Comparison of ENCODE assay signal across 8 mouse cellular contexts in the genomic region with DNA sequence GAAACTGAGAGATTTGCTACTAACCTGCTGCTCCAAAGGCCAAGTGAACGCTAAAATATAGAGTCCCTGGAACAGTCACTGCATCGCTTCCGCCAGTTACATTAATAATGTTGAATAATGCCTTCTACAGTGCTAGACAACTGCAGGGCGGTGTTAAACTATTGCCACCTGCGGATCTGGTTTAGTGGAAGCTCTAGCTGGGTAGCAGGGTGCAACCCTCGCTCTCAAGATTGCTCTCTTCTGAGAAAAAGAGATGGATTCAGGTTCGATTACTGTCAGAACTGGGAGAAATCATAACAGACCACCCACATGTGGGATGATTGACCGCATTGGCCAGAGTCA. TPM values are rescaled to one million over a fixed set of nuclear protein-coding genes. Genes with fewer than 3 reads are reported as not detected.
DNase-seq lines count a peak whose midpoint lies in the region; ATAC-seq and TF ChIP-seq lines count a peak whose summit lies in the region.

No protein-coding gene starts in this region.

- no peak for TF ChIP-seq CTCF in E14TG2a.4 (conservative IDR thresholded peaks at IDR 0.05; ENCODE audit: low read length)

- no peak for ATAC-seq in erythroblast, adult 5-6 weeks (replicated peaks; ENCODE audit: low FRiP score, poor library complexity, severe bottlenecking)
- no peak for ATAC-seq in heart, embryonic 16.5 days (replicated peaks; ENCODE audit: extremely low read depth, insufficient read depth, low FRiP score)

- H3K4me1 ChIP-seq in erythroblast, embryonic 14.5 days (ENCODE audit: control insufficient read depth), result peaks cover 21% of the 10 kb centered on the region
- H3K4me1 ChIP-seq in E14TG2a.4 (replicated peaks; ENCODE audit: low read depth, low read length), result peaks cover 32% of the 10 kb centered on the region
- peaks cover 9% of the 10 kb centered on the region for H3K4me1 ChIP-seq in heart, embryonic 16.5 days (ENCODE audit: control insufficient read depth, insufficient read depth, low read length)

- DNase-seq in urinary bladder, postnatal 10 days (ENCODE audit: low spot score), result no peak
- DNase-seq in urinary bladder, adult 2 months (ENCODE audit: low spot score), result no peak
- no peak for DNase-seq in cerebellum, adult 9-10 months

- H3K4me2 ChIP-seq in heart, embryonic 16.5 days (ENCODE audit: low read depth, low read length), result peak overlapping the region; percentile 67

- H3K79me2 ChIP-seq in macrophage (ENCODE audit: inconsistent target), result peaks cover 41% of the 10 kb centered on the region; the same call in 1 of the 2 replicates

- H3K4me3 ChIP-seq in erythroblast, embryonic 14.5 days (replicated peaks), result peak overlapping the region; percentile 78
- H3K4me3 ChIP-seq in E14TG2a.4 (replicated peaks; ENCODE audit: low read length), result peak overlapping the region; percentile 96
- H3K4me3 ChIP-seq in heart, embryonic 16.5 days (ENCODE audit: low read length), result peak overlapping the region; percentile 96
- peak overlapping the region; percentile 96 for H3K4me3 ChIP-seq in macrophage (ENCODE audit: inconsistent target)

- H3K36me3 ChIP-seq in erythroblast, embryonic 14.5 days (ENCODE audit: control insufficient read depth), result peaks cover 20% of the 10 kb centered on the region
- H3K36me3 ChIP-seq in E14TG2a.4 (ENCODE audit: insufficient read depth, low read length) (peaks cover 28% of the 10 kb centered on the region), macrophage (ENCODE audit: inconsistent target) (0 out of 2 replicates have a peak, but pooled peaks cover 9% of the 10 kb centered on the region)
- H3K36me3 ChIP-seq in heart, embryonic 16.5 days (ENCODE audit: control insufficient read depth, insufficient read depth), result peaks cover 4% of the 10 kb centered on the region

- H3K9ac ChIP-seq in heart, embryonic 16.5 days (ENCODE audit: low read length), result peak overlapping the region; percentile 93

- H3K9me3 ChIP-seq in erythroblast, embryonic 14.5 days (ENCODE audit: control insufficient read depth, low read length), result no peaks in the 10 kb centered on the region
- H3K9me3 ChIP-seq in E14TG2a.4 (ENCODE audit: low read length), result no peaks in the 10 kb centered on the region
- H3K9me3 ChIP-seq in heart, embryonic 16.5 days (replicated peaks; ENCODE audit: control insufficient read depth, low read length), result no peaks in the 10 kb centered on the region

- H3K27me3 ChIP-seq in erythroblast, embryonic 14.5 days (ENCODE audit: control insufficient read depth), result no peaks in the 10 kb centered on the region
- no peaks in the 10 kb centered on the region for H3K27me3 ChIP-seq in E14TG2a.4 (ENCODE audit: insufficient read depth, low read length)
- no peaks in the 10 kb centered on the region for H3K27me3 ChIP-seq in heart, embryonic 16.5 days (ENCODE audit: control insufficient read depth, insufficient read depth, low read length)

- WGBS in heart, embryonic 16.5 days, result 54% methylated on average over 8 of the region's 8 CpGs
- WGBS in macrophage (ENCODE audit: missing documents), result 70% methylated on average over 7 of the region's 8 CpGs

- no peak overlapping the region for H3K27ac ChIP-seq in heart, embryonic 16.5 days (ENCODE audit: low read length)
- peak overlapping the region; percentile 43; the same call in 1 of the 2 replicates for H3K27ac ChIP-seq in macrophage

RNA-seq across cellular contexts. Expression of gene Mtif3, which starts 0.3 kb away (rescaled TPM):
- polyA plus RNA-seq in erythroblast, embryonic 14.5 days (2012), result 0.55 and 0.79 TPM in 2 replicates
- total RNA-seq in erythroblast, adult 5-6 weeks (2015; ENCODE audit: low replicate concordance), result 0.42 and 0.58 TPM in 2 replicates
- 3.8 and 7.5 TPM in 2 replicates for total RNA-seq in erythroblast, adult 5-6 weeks (2017; ENCODE audit: low replicate concordance)
- polyA plus RNA-seq in heart, embryonic 16.5 days (2015; fragmentation: Nextera tagmentation; extraction: Ambion mirVana), result 21.8 and 24.9 TPM in 2 replicates
- total RNA-seq in macrophage (2018; cell fraction: chromatin; rRNA removed), result 10 to 100 TPM in 10 of 26 experiments, 1 to 10 TPM in 15, under 1 TPM in 1; 0.41 to 27.9 (median 7.5) TPM
- total RNA-seq in macrophage (2018; cell fraction: cytosol; rRNA removed), result 10 to 100 TPM in 17 of 26 experiments, 1 to 10 TPM in 9; 3.5 to 18.5 (median 13.0) TPM
- 10 to 100 TPM in 8 of 26 experiments, 1 to 10 TPM in 18; 2.8 to 19.6 (median 7.6) TPM for total RNA-seq in macrophage (2018; cell fraction: nucleus; rRNA removed)
- 17.5 to 31.4 TPM (median 20.0 TPM) in 3 replicates for polyA plus RNA-seq in macrophage (2018)
- 20.7 and 22.0 TPM in 2 replicates for polyA plus RNA-seq in urinary bladder, adult 2 months (2012; rRNA removed)

RNA-seq across cellular contexts. Expression of gene Gtf3a, which starts 15.5 kb away (rescaled TPM):
- polyA plus RNA-seq in erythroblast, embryonic 14.5 days (2012), result 4.9 and 6.2 TPM in 2 replicates
- 5.0 and 46.5 TPM in 2 replicates for total RNA-seq in erythroblast, adult 5-6 weeks (2015; ENCODE audit: low replicate concordance)
- 22.2 and 23.8 TPM in 2 replicates for total RNA-seq in erythroblast, adult 5-6 weeks (2017; ENCODE audit: low replicate concordance)
- polyA plus RNA-seq in heart, embryonic 16.5 days (2015; fragmentation: Nextera tagmentation; extraction: Ambion mirVana), result 83.4 and 86.0 TPM in 2 replicates
- 10 to 100 TPM in 15 of 26 experiments, 1 to 10 TPM in 11; 1.8 to 32.7 (median 12.6) TPM for total RNA-seq in macrophage (2018; cell fraction: chromatin; rRNA removed)
- 10 to 100 TPM; 24.5 to 49.1 (median 35.6) TPM for total RNA-seq in macrophage (2018; cell fraction: cytosol; rRNA removed)
- total RNA-seq in macrophage (2018; cell fraction: nucleus; rRNA removed), result 10 to 100 TPM in 17 of 26 experiments, 1 to 10 TPM in 9; 5.5 to 37.0 (median 11.6) TPM
- 33.8 to 46.2 TPM (median 44.9 TPM) in 3 replicates for polyA plus RNA-seq in macrophage (2018)
- polyA plus RNA-seq in urinary bladder, adult 2 months (2012; rRNA removed), result 55.9 and 60.5 TPM in 2 replicates

Comparison
In these comparisons a context has a peak if more than half of its experiments do, and no peak if none do; other contexts are left out.
1. RNA of gene Mtif3, which starts 0.3 kb away (polyA plus RNA-seq): 17.5 to 31.4 TPM in macrophage, 21.8 to 24.9 TPM in heart, embryonic 16.5 days and 20.7 to 22.0 TPM in urinary bladder, adult 2 months; 0.55 to 0.79 TPM in erythroblast, embryonic 14.5 days; every median in the first group is over 10 times any median in the second.
2. Peak in every context shown above with its lines, with median percentiles within 50 percentile points of each other: H3K4me3 ChIP-seq.